Mouse (Mus musculus): ENCODE results near the gene Slc25a45. TPM values are rescaled to one million over a fixed set of nuclear protein-coding genes. Genes with fewer than 3 reads are reported as not detected.

The Slc25a45 gene
- polyA plus RNA-seq (2014; fragmentation: Illumina TruSeq; extraction: RNeasy Lipid Tissue Mini Kit (QIAGEN cat#74804); ENCODE audit: low read depth, low replicate concordance): 2.8 TPM

GRCm38 (mm10) chr19:5877618-5878361 is at the start of gene Slc25a45:
TSS of gene Slc25a45 (plus strand) at chr19:5877808.

GRCm38 (mm10) chr19:5874969-5875480 is 2.6 kb upstream of the Slc25a45 start, which contains the start of gene Frmd8:
TSS of gene Frmd8 (minus strand) at chr19:5875274.

GRCm38 (mm10) chr19:5894002-5894678 is 16.5 kb downstream of the Slc25a45 start, which contains the start of gene Tigd3:
TSS of gene Tigd3 (minus strand) at chr19:5894149.

GRCm38 (mm10) chr19:5913007-5913719 is 35.6 kb downstream of the Slc25a45 start, which contains the start of gene Dpf2:
TSS of gene Dpf2 (minus strand) at chr19:5913010.

GRCm38 (mm10) chr19:5924713-5925093 is 47.1 kb downstream of the Slc25a45 start, which contains the start of gene Cdc42ep2:
TSS of gene Cdc42ep2 (minus strand) at chr19:5924816.

Other genes with a start within 250 kb of the Slc25a45 start
- gene Rela, start 240.3 kb upstream of the Slc25a45 start, polyA plus RNA-seq (2014; fragmentation: Illumina TruSeq; extraction: RNeasy Lipid Tissue Mini Kit (QIAGEN cat#74804); ENCODE audit: low read depth, low replicate concordance): 1.1 TPM
- gene Sipa1, start 214.1 kb upstream of the Slc25a45 start, polyA plus RNA-seq (2014; fragmentation: Illumina TruSeq; extraction: RNeasy Lipid Tissue Mini Kit (QIAGEN cat#74804); ENCODE audit: low read depth, low replicate concordance): 0.07 TPM
- gene Map3k11, start 189.1 kb upstream of the Slc25a45 start, polyA plus RNA-seq (2014; fragmentation: Illumina TruSeq; extraction: RNeasy Lipid Tissue Mini Kit (QIAGEN cat#74804); ENCODE audit: low read depth, low replicate concordance): 2.6 TPM
- 0.55 TPM for gene Pcnx3, start 188.9 kb upstream of the Slc25a45 start, polyA plus RNA-seq (2014; fragmentation: Illumina TruSeq; extraction: RNeasy Lipid Tissue Mini Kit (QIAGEN cat#74804); ENCODE audit: low read depth, low replicate concordance)
- gene Kcnk7, start 173.4 kb upstream of the Slc25a45 start, polyA plus RNA-seq (2014; fragmentation: Illumina TruSeq; extraction: RNeasy Lipid Tissue Mini Kit (QIAGEN cat#74804); ENCODE audit: low read depth, low replicate concordance): not detected
- 3.6 TPM for gene Ehbp1l1, start 151.5 kb upstream of the Slc25a45 start, polyA plus RNA-seq (2014; fragmentation: Illumina TruSeq; extraction: RNeasy Lipid Tissue Mini Kit (QIAGEN cat#74804); ENCODE audit: low read depth, low replicate concordance)
- gene Fam89b, start 148.2 kb upstream of the Slc25a45 start, polyA plus RNA-seq (2014; fragmentation: Illumina TruSeq; extraction: RNeasy Lipid Tissue Mini Kit (QIAGEN cat#74804); ENCODE audit: low read depth, low replicate concordance): 4.0 TPM
- 0.53 TPM for gene Ltbp3, start 136.9 kb upstream of the Slc25a45 start, polyA plus RNA-seq (2014; fragmentation: Illumina TruSeq; extraction: RNeasy Lipid Tissue Mini Kit (QIAGEN cat#74804); ENCODE audit: low read depth, low replicate concordance)
- 0.52 TPM for gene Scyl1, start 106.4 kb upstream of the Slc25a45 start, polyA plus RNA-seq (2014; fragmentation: Illumina TruSeq; extraction: RNeasy Lipid Tissue Mini Kit (QIAGEN cat#74804); ENCODE audit: low read depth, low replicate concordance)
- gene Frmd8, start 2.5 kb upstream of the Slc25a45 start, polyA plus RNA-seq (2014; fragmentation: Illumina TruSeq; extraction: RNeasy Lipid Tissue Mini Kit (QIAGEN cat#74804); ENCODE audit: low read depth, low replicate concordance): 3.8 TPM
- 0.38 TPM for gene Tigd3, start 16.3 kb downstream of the Slc25a45 start, polyA plus RNA-seq (2014; fragmentation: Illumina TruSeq; extraction: RNeasy Lipid Tissue Mini Kit (QIAGEN cat#74804); ENCODE audit: low read depth, low replicate concordance)
- 9.0 TPM for gene Dpf2, start 35.2 kb downstream of the Slc25a45 start, polyA plus RNA-seq (2014; fragmentation: Illumina TruSeq; extraction: RNeasy Lipid Tissue Mini Kit (QIAGEN cat#74804); ENCODE audit: low read depth, low replicate concordance)
- gene Cdc42ep2, start 47.0 kb downstream of the Slc25a45 start, polyA plus RNA-seq (2014; fragmentation: Illumina TruSeq; extraction: RNeasy Lipid Tissue Mini Kit (QIAGEN cat#74804); ENCODE audit: low read depth, low replicate concordance): 0.11 TPM
- gene Pola2, start 86.4 kb downstream of the Slc25a45 start, polyA plus RNA-seq (2014; fragmentation: Illumina TruSeq; extraction: RNeasy Lipid Tissue Mini Kit (QIAGEN cat#74804); ENCODE audit: low read depth, low replicate concordance): 7.6 TPM
- gene Slc22a20, start 108.3 kb downstream of the Slc25a45 start, polyA plus RNA-seq (2014; fragmentation: Illumina TruSeq; extraction: RNeasy Lipid Tissue Mini Kit (QIAGEN cat#74804); ENCODE audit: low read depth, low replicate concordance): not detected
- 0.24 TPM for gene Capn1, start 138.1 kb downstream of the Slc25a45 start, polyA plus RNA-seq (2014; fragmentation: Illumina TruSeq; extraction: RNeasy Lipid Tissue Mini Kit (QIAGEN cat#74804); ENCODE audit: low read depth, low replicate concordance)
- 1.3 TPM for gene Syvn1, start 168.8 kb downstream of the Slc25a45 start, polyA plus RNA-seq (2014; fragmentation: Illumina TruSeq; extraction: RNeasy Lipid Tissue Mini Kit (QIAGEN cat#74804); ENCODE audit: low read depth, low replicate concordance)
- gene Mrpl49, start 180.0 kb downstream of the Slc25a45 start, polyA plus RNA-seq (2014; fragmentation: Illumina TruSeq; extraction: RNeasy Lipid Tissue Mini Kit (QIAGEN cat#74804); ENCODE audit: low read depth, low replicate concordance): 9.4 TPM
- 25.7 TPM for gene Fau, start 180.0 kb downstream of the Slc25a45 start, polyA plus RNA-seq (2014; fragmentation: Illumina TruSeq; extraction: RNeasy Lipid Tissue Mini Kit (QIAGEN cat#74804); ENCODE audit: low read depth, low replicate concordance)
- gene Znhit2, start 183.4 kb downstream of the Slc25a45 start, polyA plus RNA-seq (2014; fragmentation: Illumina TruSeq; extraction: RNeasy Lipid Tissue Mini Kit (QIAGEN cat#74804); ENCODE audit: low read depth, low replicate concordance): 0.66 TPM
- gene Tm7sf2, start 190.6 kb downstream of the Slc25a45 start, polyA plus RNA-seq (2014; fragmentation: Illumina TruSeq; extraction: RNeasy Lipid Tissue Mini Kit (QIAGEN cat#74804); ENCODE audit: low read depth, low replicate concordance): 1.6 TPM
- 8.3 TPM for gene Vps51, start 199.4 kb downstream of the Slc25a45 start, polyA plus RNA-seq (2014; fragmentation: Illumina TruSeq; extraction: RNeasy Lipid Tissue Mini Kit (QIAGEN cat#74804); ENCODE audit: low read depth, low replicate concordance)
- gene Tmem262, start 202.2 kb downstream of the Slc25a45 start, polyA plus RNA-seq (2014; fragmentation: Illumina TruSeq; extraction: RNeasy Lipid Tissue Mini Kit (QIAGEN cat#74804); ENCODE audit: low read depth, low replicate concordance): 14.1 TPM
- gene Gm28374, start 204.4 kb downstream of the Slc25a45 start, polyA plus RNA-seq (2014; fragmentation: Illumina TruSeq; extraction: RNeasy Lipid Tissue Mini Kit (QIAGEN cat#74804); ENCODE audit: low read depth, low replicate concordance): not detected
- gene Zfpl1, start 207.1 kb downstream of the Slc25a45 start, polyA plus RNA-seq (2014; fragmentation: Illumina TruSeq; extraction: RNeasy Lipid Tissue Mini Kit (QIAGEN cat#74804); ENCODE audit: low read depth, low replicate concordance): 1.3 TPM
- 10.9 TPM for gene Cdca5, start 207.2 kb downstream of the Slc25a45 start, polyA plus RNA-seq (2014; fragmentation: Illumina TruSeq; extraction: RNeasy Lipid Tissue Mini Kit (QIAGEN cat#74804); ENCODE audit: low read depth, low replicate concordance)
- gene AC131692.1, start 216.6 kb downstream of the Slc25a45 start, polyA plus RNA-seq (2014; fragmentation: Illumina TruSeq; extraction: RNeasy Lipid Tissue Mini Kit (QIAGEN cat#74804); ENCODE audit: low read depth, low replicate concordance): 56.3 TPM
- gene Naaladl1, start 228.0 kb downstream of the Slc25a45 start, polyA plus RNA-seq (2014; fragmentation: Illumina TruSeq; extraction: RNeasy Lipid Tissue Mini Kit (QIAGEN cat#74804); ENCODE audit: low read depth, low replicate concordance): 0.13 TPM
- 1.2 TPM for gene Sac3d1, start 240.8 kb downstream of the Slc25a45 start, polyA plus RNA-seq (2014; fragmentation: Illumina TruSeq; extraction: RNeasy Lipid Tissue Mini Kit (QIAGEN cat#74804); ENCODE audit: low read depth, low replicate concordance)